Mouse (Mus musculus): Measurements from ENCODE around the gene Abcb9. TPM values are rescaled to one million over a fixed set of nuclear protein-coding genes. Genes with fewer than 3 reads are reported as not detected.

The Abcb9 gene
- 2.7 and 3.8 TPM in 2 replicates for polyA plus RNA-seq (2015; fragmentation: Nextera tagmentation; extraction: Ambion mirVana)

- Histone ChIP-seq H3K4me2 (ENCODE audit: low read depth, low read length) (peak within 1 kb of the TSS; percentile 97), H3K9me3 (ENCODE audit: control insufficient read depth, low read length) (no peaks in the 10 kb centered on the region), H3K4me1 (replicated peaks; ENCODE audit: control insufficient read depth, insufficient read depth, low read length) (peaks cover 17% of the 10 kb centered on the region), H3K9ac (ENCODE audit: low read length) (peak within 1 kb of the TSS; percentile 69), H3K4me3 (ENCODE audit: low read length) (peak within 1 kb of the TSS; percentile 59), H3K27me3 (ENCODE audit: control insufficient read depth, insufficient read depth, low read depth, low read length) (no peaks in the 10 kb centered on the region), H3K27ac (ENCODE audit: low read length) (no peak within 1 kb of the TSS), H3K36me3 (ENCODE audit: control insufficient read depth, insufficient read depth, low read length) (no peaks in the 10 kb centered on the region)
- ATAC-seq (ENCODE audit: low read depth), result peak; percentile 87
- under 1% methylated on average over 42 of the region's 42 CpGs for whole genome bisulfite sequencing
Measured at GRCm38 (mm10) chr5:124095596-124096232, at the start of gene Abcb9. Abcb9 (minus strand) TSS chr5:124095798.

GRCm38 (mm10) chr5:124138066-124138465 is 42.5 kb upstream of the Abcb9 start:
- Histone ChIP-seq H3K4me3 (ENCODE audit: low read length) (no peak overlapping the region), H3K4me1 (replicated peaks; ENCODE audit: control insufficient read depth, insufficient read depth, low read length) (peaks cover 4% of the 10 kb centered on the region; the same call in 1 of the 2 replicates), H3K9me3 (ENCODE audit: control insufficient read depth, low read length) (no peaks in the 10 kb centered on the region), H3K4me2 (ENCODE audit: low read depth, low read length) (no peak overlapping the region), H3K9ac (ENCODE audit: low read length) (no peak overlapping the region), H3K27ac (ENCODE audit: low read length) (no peak overlapping the region), H3K27me3 (ENCODE audit: control insufficient read depth, insufficient read depth, low read depth, low read length) (no peaks in the 10 kb centered on the region), H3K36me3 (ENCODE audit: control insufficient read depth, insufficient read depth, low read length) (peaks cover 22% of the 10 kb centered on the region)
- 41% methylated on average over 7 of the region's 7 CpGs for WGBS
- ATAC-seq (ENCODE audit: low read depth), result peak; percentile 37

- H3K4me2 ChIP-seq (ENCODE audit: low read depth, low read length), result no peak overlapping the region
- 85% methylated on average over 5 of the region's 5 CpGs for WGBS
- H3K4me3 ChIP-seq (ENCODE audit: low read length), result no peak overlapping the region
- peaks cover 14% of the 10 kb centered on the region for H3K36me3 ChIP-seq (ENCODE audit: control insufficient read depth, insufficient read depth, low read length)
- H3K27me3 ChIP-seq (ENCODE audit: control insufficient read depth, insufficient read depth, low read depth, low read length), result no peaks in the 10 kb centered on the region
- no peak for ATAC-seq (ENCODE audit: low read depth)
- peaks cover 4% of the 10 kb centered on the region; the same call in 1 of the 2 replicates for H3K4me1 ChIP-seq (replicated peaks; ENCODE audit: control insufficient read depth, insufficient read depth, low read length)
- H3K27ac ChIP-seq (ENCODE audit: low read length), result no peak overlapping the region
- no peak overlapping the region for H3K9ac ChIP-seq (ENCODE audit: low read length)
- no peaks in the 10 kb centered on the region for H3K9me3 ChIP-seq (ENCODE audit: control insufficient read depth, low read length)
Measured at GRCm38 (mm10) chr5:124134261-124134660, 38.7 kb upstream of the Abcb9 start.

GRCm38 (mm10) chr5:124125093-124125492 is 29.5 kb upstream of the Abcb9 start:
- Histone ChIP-seq H3K9me3 (ENCODE audit: control insufficient read depth, low read length) (no peaks in the 10 kb centered on the region), H3K27me3 (ENCODE audit: control insufficient read depth, insufficient read depth, low read depth, low read length) (no peaks in the 10 kb centered on the region), H3K36me3 (ENCODE audit: control insufficient read depth, insufficient read depth, low read length) (peaks cover 40% of the 10 kb centered on the region), H3K27ac (ENCODE audit: low read length) (no peak overlapping the region), H3K9ac (ENCODE audit: low read length) (no peak overlapping the region), H3K4me3 (ENCODE audit: low read length) (no peak overlapping the region), H3K4me1 (replicated peaks; ENCODE audit: control insufficient read depth, insufficient read depth, low read length) (no peaks in the 10 kb centered on the region), H3K4me2 (ENCODE audit: low read depth, low read length) (no peak overlapping the region)
- 79% methylated on average over 11 of the region's 11 CpGs for WGBS
- ATAC-seq (ENCODE audit: low read depth), result no peak

GRCm38 (mm10) chr5:124122357-124122756 is 26.8 kb upstream of the Abcb9 start:
- Histone ChIP-seq H3K36me3 (ENCODE audit: control insufficient read depth, insufficient read depth, low read length) (peaks cover 42% of the 10 kb centered on the region), H3K9ac (ENCODE audit: low read length) (no peak overlapping the region), H3K4me3 (ENCODE audit: low read length) (no peak overlapping the region), H3K27ac (ENCODE audit: low read length) (no peak overlapping the region), H3K27me3 (ENCODE audit: control insufficient read depth, insufficient read depth, low read depth, low read length) (no peaks in the 10 kb centered on the region), H3K4me1 (replicated peaks; ENCODE audit: control insufficient read depth, insufficient read depth, low read length) (peaks cover under 1% of the 10 kb centered on the region; the same call in 1 of the 2 replicates), H3K9me3 (ENCODE audit: control insufficient read depth, low read length) (no peaks in the 10 kb centered on the region), H3K4me2 (ENCODE audit: low read depth, low read length) (no peak overlapping the region)
- WGBS, result 89% methylated on average over 18 of the region's 18 CpGs
- ATAC-seq (ENCODE audit: low read depth), result no peak

- H3K36me3 ChIP-seq (ENCODE audit: control insufficient read depth, insufficient read depth, low read length), result peaks cover 44% of the 10 kb centered on the region
Measured at GRCm38 (mm10) chr5:124119204-124119603, 23.6 kb upstream of the Abcb9 start.

GRCm38 (mm10) chr5:124115990-124116845 is 20.6 kb upstream of the Abcb9 start, which contains the start of gene Arl6ip4:
Arl6ip4 (plus strand) TSS chr5:124116089.
- Histone ChIP-seq H3K27ac (ENCODE audit: low read length) (peak within 1 kb of the TSS; percentile 84), H3K27me3 (ENCODE audit: control insufficient read depth, insufficient read depth, low read depth, low read length) (no peaks in the 10 kb centered on the region), H3K9ac (ENCODE audit: low read length) (peak within 1 kb of the TSS; percentile 97), H3K36me3 (ENCODE audit: control insufficient read depth, insufficient read depth, low read length) (peaks cover 29% of the 10 kb centered on the region), H3K4me1 (replicated peaks; ENCODE audit: control insufficient read depth, insufficient read depth, low read length) (peaks cover 18% of the 10 kb centered on the region), H3K9me3 (ENCODE audit: control insufficient read depth, low read length) (no peaks in the 10 kb centered on the region), H3K4me3 (ENCODE audit: low read length) (peak within 1 kb of the TSS; percentile 93), H3K4me2 (ENCODE audit: low read depth, low read length) (peak within 1 kb of the TSS; percentile 79)
- no peak for ATAC-seq (ENCODE audit: low read depth)
- under 1% methylated on average over 64 of the region's 64 CpGs for WGBS

More at GRCm38 (mm10) chr5:124119204-124119603, 23.6 kb upstream of the Abcb9 start:
- Histone ChIP-seq H3K9ac (ENCODE audit: low read length) (no peak overlapping the region), H3K9me3 (ENCODE audit: control insufficient read depth, low read length) (no peaks in the 10 kb centered on the region), H3K4me3 (ENCODE audit: low read length) (no peak overlapping the region), H3K27me3 (ENCODE audit: control insufficient read depth, insufficient read depth, low read depth, low read length) (no peaks in the 10 kb centered on the region), H3K27ac (ENCODE audit: low read length) (no peak overlapping the region; the same call in 1 of the 2 replicates), H3K4me1 (replicated peaks; ENCODE audit: control insufficient read depth, insufficient read depth, low read length) (peaks cover 9% of the 10 kb centered on the region), H3K4me2 (ENCODE audit: low read depth, low read length) (no peak overlapping the region)
- no peak for ATAC-seq (ENCODE audit: low read depth)
- 63% methylated on average over 5 of the region's 5 CpGs for WGBS

GRCm38 (mm10) chr5:124115531-124115930 is 19.9 kb upstream of the Abcb9 start:
- Histone ChIP-seq H3K9me3 (ENCODE audit: control insufficient read depth, low read length) (no peaks in the 10 kb centered on the region), H3K9ac (ENCODE audit: low read length) (peak overlapping the region; percentile 97), H3K27ac (ENCODE audit: low read length) (no peak overlapping the region; the same call in 1 of the 2 replicates), H3K36me3 (ENCODE audit: control insufficient read depth, insufficient read depth, low read length) (peaks cover 24% of the 10 kb centered on the region), H3K27me3 (ENCODE audit: control insufficient read depth, insufficient read depth, low read depth, low read length) (no peaks in the 10 kb centered on the region), H3K4me1 (replicated peaks; ENCODE audit: control insufficient read depth, insufficient read depth, low read length) (peaks cover 22% of the 10 kb centered on the region), H3K4me2 (ENCODE audit: low read depth, low read length) (peak overlapping the region; percentile 79), H3K4me3 (ENCODE audit: low read length) (peak overlapping the region; percentile 93)
- ATAC-seq (ENCODE audit: low read depth), result no peak
- WGBS, result 20% methylated on average over 7 of the region's 7 CpGs
